Mouse (Mus musculus): ENCODE data around the gene Epha10. TPM values are rescaled to one million over a fixed set of nuclear protein-coding genes. Genes with fewer than 3 reads are reported as not detected.

Epha10 gene
- polyA plus RNA-seq, 1 experiment from 2014 or later: not detected

- ATAC-seq (replicated peaks; ENCODE audit: low FRiP score) (peak; percentile 71), DNase-seq (ENCODE audit: low spot score) (peak; percentile 79)
- Histone ChIP-seq H3K9me3 (ENCODE audit: control insufficient read depth, low read length) (no peaks in the 10 kb centered on the region), H3K4me3 (ENCODE audit: low read depth, low read length) (peak within 1 kb of the TSS; percentile 90), H3K27ac (ENCODE audit: low read depth, low read length) (peak within 1 kb of the TSS; percentile 83), H3K4me1 (replicated peaks; ENCODE audit: control insufficient read depth, insufficient read depth, low read length) (peaks cover 13% of the 10 kb centered on the region), H3K9ac (ENCODE audit: low read depth, low read length) (peak within 1 kb of the TSS; percentile 95), H3K4me2 (peak within 1 kb of the TSS; percentile 97), H3K27me3 (replicated peaks; ENCODE audit: control insufficient read depth, insufficient read depth, low read length) (no peaks in the 10 kb centered on the region), H3K36me3 (ENCODE audit: control insufficient read depth, insufficient read depth, low read length) (peaks cover 20% of the 10 kb centered on the region)
- under 1% methylated on average over 75 of the region's 75 CpGs for WGBS
These were observed 29.6 kb upstream of the Epha10 start, which contains the start of gene 1110065P20Rik for GRCm38 (mm10) chr4:124850933-124851658. TSS of gene 1110065P20Rik (minus strand) at chr4:124851196.

GRCm38 (mm10) chr4:124856294-124856693 is 24.4 kb upstream of the Epha10 start:
- DNase-seq (ENCODE audit: low spot score) (no peak), ATAC-seq (replicated peaks; ENCODE audit: low FRiP score) (no peak)
- Histone ChIP-seq H3K9ac (ENCODE audit: low read depth, low read length) (no peak overlapping the region), H3K4me1 (replicated peaks; ENCODE audit: control insufficient read depth, insufficient read depth, low read length) (peaks cover 5% of the 10 kb centered on the region), H3K27me3 (replicated peaks; ENCODE audit: control insufficient read depth, insufficient read depth, low read length) (peaks cover 12% of the 10 kb centered on the region), H3K4me3 (ENCODE audit: low read depth, low read length) (no peak overlapping the region), H3K36me3 (ENCODE audit: control insufficient read depth, insufficient read depth, low read length) (peaks cover 20% of the 10 kb centered on the region), H3K4me2 (no peak overlapping the region), H3K27ac (ENCODE audit: low read depth, low read length) (no peak overlapping the region), H3K9me3 (ENCODE audit: control insufficient read depth, low read length) (no peaks in the 10 kb centered on the region)
- 94% methylated on average over 8 of the region's 8 CpGs for WGBS

- no peak for DNase-seq (ENCODE audit: low spot score)
- Histone ChIP-seq H3K4me1 (replicated peaks; ENCODE audit: control insufficient read depth, insufficient read depth, low read length) (peaks cover 2% of the 10 kb centered on the region; the same call in 1 of the 2 replicates), H3K4me2 (no peak overlapping the region), H3K9ac (ENCODE audit: low read depth, low read length) (no peak overlapping the region), H3K4me3 (ENCODE audit: low read depth, low read length) (no peak overlapping the region), H3K27ac (ENCODE audit: low read depth, low read length) (no peak overlapping the region), H3K27me3 (replicated peaks; ENCODE audit: control insufficient read depth, insufficient read depth, low read length) (peaks cover 32% of the 10 kb centered on the region), H3K9me3 (ENCODE audit: control insufficient read depth, low read length) (no peaks in the 10 kb centered on the region), H3K36me3 (ENCODE audit: control insufficient read depth, insufficient read depth, low read length) (peaks cover 15% of the 10 kb centered on the region)
- 81% methylated on average over 5 of the region's 5 CpGs for WGBS
- ATAC-seq (replicated peaks; ENCODE audit: low FRiP score): no peak
These were observed 22.3 kb upstream of the Epha10 start for GRCm38 (mm10) chr4:124858370-124858769.

GRCm38 (mm10) chr4:124860446-124860845 is 20.3 kb upstream of the Epha10 start:
- Histone ChIP-seq H3K9me3 (ENCODE audit: control insufficient read depth, low read length) (no peaks in the 10 kb centered on the region), H3K9ac (ENCODE audit: low read depth, low read length) (no peak overlapping the region), H3K36me3 (ENCODE audit: control insufficient read depth, insufficient read depth, low read length) (no peaks in the 10 kb centered on the region), H3K4me2 (no peak overlapping the region), H3K4me1 (replicated peaks; ENCODE audit: control insufficient read depth, insufficient read depth, low read length) (peaks cover 2% of the 10 kb centered on the region; the same call in 1 of the 2 replicates), H3K27ac (ENCODE audit: low read depth, low read length) (no peak overlapping the region), H3K27me3 (replicated peaks; ENCODE audit: control insufficient read depth, insufficient read depth, low read length) (peaks cover 39% of the 10 kb centered on the region), H3K4me3 (ENCODE audit: low read depth, low read length) (no peak overlapping the region)
- WGBS: 9% methylated on average over 7 of the region's 7 CpGs
- ATAC-seq (replicated peaks; ENCODE audit: low FRiP score) (no peak), DNase-seq (ENCODE audit: low spot score) (peak; percentile 79)

GRCm38 (mm10) chr4:124861283-124862188 is 19.2 kb upstream of the Epha10 start, which contains the start of gene Maneal:
TSS of gene Maneal (minus strand) at chr4:124862171.
- no peak for DNase-seq (ENCODE audit: low spot score)
- no peaks in the 10 kb centered on the region for H3K36me3 ChIP-seq (ENCODE audit: control insufficient read depth, insufficient read depth, low read length)
- H3K27ac ChIP-seq (ENCODE audit: low read depth, low read length): no peak within 1 kb of the TSS
- H3K4me2 ChIP-seq: peak within 1 kb of the TSS; percentile 62
- no peak for ATAC-seq (replicated peaks; ENCODE audit: low FRiP score)
- H3K9ac ChIP-seq (ENCODE audit: low read depth, low read length): no peak within 1 kb of the TSS
- no peaks in the 10 kb centered on the region for H3K9me3 ChIP-seq (ENCODE audit: control insufficient read depth, low read length)
- peak within 1 kb of the TSS; percentile 46 for H3K4me3 ChIP-seq (ENCODE audit: low read depth, low read length)
- peaks cover 2% of the 10 kb centered on the region; the same call in 1 of the 2 replicates for H3K4me1 ChIP-seq (replicated peaks; ENCODE audit: control insufficient read depth, insufficient read depth, low read length)
- WGBS: 5% methylated on average over 58 of the region's 77 CpGs
- H3K27me3 ChIP-seq (replicated peaks; ENCODE audit: control insufficient read depth, insufficient read depth, low read length): peaks cover 39% of the 10 kb centered on the region

- no peak overlapping the region for H3K9ac ChIP-seq (ENCODE audit: low read depth, low read length)
- H3K27ac ChIP-seq (ENCODE audit: low read depth, low read length): no peak overlapping the region
- WGBS: 83% methylated on average over 1 of the region's 1 CpGs
- ATAC-seq (replicated peaks; ENCODE audit: low FRiP score): no peak
- no peak overlapping the region for H3K4me2 ChIP-seq
- H3K36me3 ChIP-seq (ENCODE audit: control insufficient read depth, insufficient read depth, low read length): no peaks in the 10 kb centered on the region
- 0 out of 2 replicates have a peak, but pooled peaks cover 3% of the 10 kb centered on the region for H3K9me3 ChIP-seq (ENCODE audit: control insufficient read depth, low read length)
- DNase-seq (ENCODE audit: low spot score): no peak
- H3K4me3 ChIP-seq (ENCODE audit: low read depth, low read length): no peak overlapping the region
- no peaks in the 10 kb centered on the region for H3K4me1 ChIP-seq (replicated peaks; ENCODE audit: control insufficient read depth, insufficient read depth, low read length)
- H3K27me3 ChIP-seq (replicated peaks; ENCODE audit: control insufficient read depth, insufficient read depth, low read length): no peaks in the 10 kb centered on the region
These were observed 8.0 kb upstream of the Epha10 start for GRCm38 (mm10) chr4:124872719-124873118.

GRCm38 (mm10) chr4:124881341-124881908 is 726 bp downstream of the Epha10 start:
- peak; percentile 26; the same call in 1 of the 2 replicates for ATAC-seq (replicated peaks; ENCODE audit: low FRiP score)
- 0 out of 2 replicates have a peak, but pooled peaks cover 4% of the 10 kb centered on the region for H3K9me3 ChIP-seq (ENCODE audit: control insufficient read depth, low read length)
- H3K9ac ChIP-seq (ENCODE audit: low read depth, low read length): no peak overlapping the region
- H3K36me3 ChIP-seq (ENCODE audit: control insufficient read depth, insufficient read depth, low read length): no peaks in the 10 kb centered on the region
- peaks cover 70% of the 10 kb centered on the region for H3K27me3 ChIP-seq (replicated peaks; ENCODE audit: control insufficient read depth, insufficient read depth, low read length)
- H3K27ac ChIP-seq (ENCODE audit: low read depth, low read length): no peak overlapping the region
- DNase-seq (ENCODE audit: low spot score): no peak
- under 1% methylated on average over 37 of the region's 37 CpGs for WGBS
- peak overlapping the region; percentile 39 for H3K4me3 ChIP-seq (ENCODE audit: low read depth, low read length)
- no peaks in the 10 kb centered on the region for H3K4me1 ChIP-seq (replicated peaks; ENCODE audit: control insufficient read depth, insufficient read depth, low read length)
- H3K4me2 ChIP-seq: peak overlapping the region; percentile 58

GRCm38 (mm10) chr4:124882151-124882729 is 1.5 kb downstream of the Epha10 start:
- Histone ChIP-seq H3K9me3 (ENCODE audit: control insufficient read depth, low read length) (0 out of 2 replicates have a peak, but pooled peaks cover 4% of the 10 kb centered on the region), H3K27me3 (replicated peaks; ENCODE audit: control insufficient read depth, insufficient read depth, low read length) (peaks cover 72% of the 10 kb centered on the region), H3K4me1 (replicated peaks; ENCODE audit: control insufficient read depth, insufficient read depth, low read length) (no peaks in the 10 kb centered on the region), H3K4me2 (peak overlapping the region; percentile 58), H3K4me3 (ENCODE audit: low read depth, low read length) (peak overlapping the region; percentile 39; the same call in 1 of the 2 replicates), H3K27ac (ENCODE audit: low read depth, low read length) (no peak overlapping the region), H3K9ac (ENCODE audit: low read depth, low read length) (no peak overlapping the region), H3K36me3 (ENCODE audit: control insufficient read depth, insufficient read depth, low read length) (no peaks in the 10 kb centered on the region)
- WGBS: 2% methylated on average over 37 of the region's 37 CpGs
- ATAC-seq (replicated peaks; ENCODE audit: low FRiP score): no peak
- no peak for DNase-seq (ENCODE audit: low spot score)

Data from liver, embryonic 11.5 days (tissue).